In genomic region chr3:135479090-135479489, GRCm38 (mm10) we compare ENCODE assay signal across 1 mouse cellular context. TPM values are rescaled to one million over a fixed set of nuclear protein-coding genes. Genes with fewer than 3 reads are reported as not detected.
"Had no signal": no experiment of that assay in that cellular context is flagged by ENCODE, and none has a peak within 500 bp of the region (broad histone marks: within the 10 kb centered on the region; RNA-seq: fewer than 3 reads in every experiment).

No protein-coding gene starts in this region.

RNA-seq across cellular contexts. Expression of gene Manba, which starts 6.3 kb away (rescaled TPM):
- polyA plus RNA-seq: erythroblast, embryonic 14.5 days had no signal
